Mouse (Mus musculus) liver, embryonic 14.5 days (tissue): ENCODE results near the gene Gpatch4.

Source experiments
- CTCF ChIP-seq: IDR thresholded peaks from 2 replicates; pipeline ENCODE4 v1.5.1; 2016; ENCODE audit warnings: antibody characterized with exemption, low read depth, control low read depth
- EP300 ChIP-seq: IDR thresholded peaks from 2 replicates; pipeline ENCODE4 v1.6.1; 2016; ENCODE audit warnings: antibody characterized with exemption, low read depth

- no peak for TF ChIP-seq CTCF
- no peak for TF ChIP-seq EP300
Measured at GRCm38 (mm10) chr3:87996971-87997614, 45.8 kb upstream of the Gpatch4 start.
